Mouse (Mus musculus) megakaryocyte-erythroid progenitor cell, adult 5-6 weeks (primary cell): ENCODE measurements around the gene Gpr4. TPM values are rescaled to one million over a fixed set of nuclear protein-coding genes. Genes with fewer than 3 reads are reported as not detected.
A peak's percentile ranks its signal among the peaks of the same experiment; 100 is the strongest.

Source experiments
- ATAC-seq: replicated peaks from 2 replicates; pipeline ENCODE4 v1.8.0; 2016; ENCODE audit warnings: mild to moderate bottlenecking, inconsistent platforms; ENCODE audit not compliant: severe bottlenecking, poor library complexity, low FRiP score, low TSS enrichment
- total RNA-seq, 2 experiments: library from RNA; stranded (forward) in 1 of 2; stranded (reverse) in 1 of 2; fragments of 200-1000, 215-1000 nt in 1 of 2; fragments of >200 nt in 1 of 2; fragmentation: Nextera tagmentation in 1 of 2; gene quantifications; 2 replicates each; pipeline ENCODE4 v1.2.3; 2014 to 2017

Gene Gpr4
- total RNA-seq, 2 experiments from 2014 or later = not detected

- no peak for ATAC-seq
Observed at GRCm38 (mm10) chr7:19184250-19184649, 28.1 kb upstream of the Gpr4 start.

GRCm38 (mm10) chr7:19184758-19185157 lies 27.6 kb upstream of the Gpr4 start:
- no peak for ATAC-seq

- ATAC-seq = no peak
Observed at GRCm38 (mm10) chr7:19194676-19195075, 17.7 kb upstream of the Gpr4 start.

GRCm38 (mm10) chr7:19196676-19197075 lies 15.7 kb upstream of the Gpr4 start:
- no peak for ATAC-seq

- 0 out of 2 replicates have a peak, but pooled peaks have one; percentile 58 for ATAC-seq
Observed at GRCm38 (mm10) chr7:19197985-19198384, 14.4 kb upstream of the Gpr4 start.

GRCm38 (mm10) chr7:19201660-19202059 lies 10.7 kb upstream of the Gpr4 start:
- no peak for ATAC-seq

GRCm38 (mm10) chr7:19202065-19202850 lies 10.1 kb upstream of the Gpr4 start:
- ATAC-seq = no peak; the same call in 1 of the 2 replicates

- ATAC-seq = no peak
Observed at GRCm38 (mm10) chr7:19208201-19208910, 4.0 kb upstream of the Gpr4 start.

- no peak for ATAC-seq
Observed at GRCm38 (mm10) chr7:19208944-19209472, 3.3 kb upstream of the Gpr4 start.

GRCm38 (mm10) chr7:19209494-19209893 lies 2.8 kb upstream of the Gpr4 start:
- ATAC-seq = no peak

- no peak for ATAC-seq
Observed at GRCm38 (mm10) chr7:19210010-19210409, 2.3 kb upstream of the Gpr4 start.

- no peak for ATAC-seq
Observed at GRCm38 (mm10) chr7:19211041-19211675, 1.2 kb upstream of the Gpr4 start.

GRCm38 (mm10) chr7:19213385-19213784 lies 1.0 kb downstream of the Gpr4 start:
- no peak for ATAC-seq

- no peak for ATAC-seq
Observed at GRCm38 (mm10) chr7:19214369-19214768, 2.0 kb downstream of the Gpr4 start.

GRCm38 (mm10) chr7:19214940-19215339 lies 2.6 kb downstream of the Gpr4 start:
- no peak for ATAC-seq

GRCm38 (mm10) chr7:19217492-19217891 lies 5.2 kb downstream of the Gpr4 start:
- ATAC-seq = no peak

GRCm38 (mm10) chr7:19217944-19218343 lies 5.6 kb downstream of the Gpr4 start:
- ATAC-seq = no peak

- no peak for ATAC-seq
Observed at GRCm38 (mm10) chr7:19220061-19220460, 7.7 kb downstream of the Gpr4 start.

GRCm38 (mm10) chr7:19222189-19222588 lies 9.9 kb downstream of the Gpr4 start:
- ATAC-seq = no peak

- no peak for ATAC-seq
Observed at GRCm38 (mm10) chr7:19222875-19223274, 10.5 kb downstream of the Gpr4 start.
